Mouse (Mus musculus) limb, embryonic 14.5 days (tissue): ENCODE results near the gene Rnf168. TPM values are rescaled to one million over a fixed set of nuclear protein-coding genes. Genes with fewer than 3 reads are reported as not detected.
A peak's percentile ranks its signal among the peaks of the same experiment; 100 is the strongest.

Experiments
- ATAC-seq: fragments of 200-750 bp; cut with Nextera tagmentation; 2 replicates; pipeline ENCODE4 v1.8.0; 2017; ENCODE audit warnings: low read depth, moderate number of reproducible peaks, moderate TSS enrichment; ENCODE audit not compliant: low FRiP score
- DNase-seq: peaks from one replicate; pipeline ENCODE4 v3.0.0-alpha.2; 2015; ENCODE audit warnings: low spot score
- H3K27ac ChIP-seq: fragments of 300-500 bp; sonication (generic); replicated peaks from 2 replicates; pipeline ENCODE4 v1.5.1; 2014; ENCODE audit warnings: low read depth, mild to moderate bottlenecking, low read length, moderate library complexity, mixed read lengths
- H3K27me3 ChIP-seq: fragments of 300-500 bp; sonication (generic); 2 replicates; pipeline ENCODE4 v1.6.1; 2014; ENCODE audit warnings: low read length, mixed read lengths; ENCODE audit not compliant: control insufficient read depth, insufficient read depth
- H3K36me3 ChIP-seq: fragments of 300-500 bp; sonication (generic); 2 replicates; pipeline ENCODE4 v1.6.1; 2014; ENCODE audit warnings: mild to moderate bottlenecking, low read length, moderate library complexity, mixed read lengths; ENCODE audit not compliant: control insufficient read depth, insufficient read depth
- H3K4me1 ChIP-seq: fragments of 300-500 bp; sonication (generic); 2 replicates; pipeline ENCODE4 v1.6.1; 2014; ENCODE audit warnings: antibody characterized with exemption, low read length, mixed read lengths; ENCODE audit not compliant: control insufficient read depth, insufficient read depth
- H3K4me2 ChIP-seq: fragments of 300-500 bp; sonication (generic); replicated peaks from 2 replicates; pipeline ENCODE4 v1.6.1; 2014; ENCODE audit warnings: low read depth, mild to moderate bottlenecking, low read length, moderate library complexity; ENCODE audit not compliant: severe bottlenecking
- H3K4me3 ChIP-seq: fragments of 300-500 bp; sonication (generic); replicated peaks from 2 replicates; pipeline ENCODE4 v1.5.1; 2014; ENCODE audit warnings: low read length
- H3K9ac ChIP-seq: fragments of 300-500 bp; sonication (generic); 2 replicates; pipeline ENCODE4 v1.6.1; 2014; ENCODE audit warnings: mild to moderate bottlenecking, low read depth, low read length, moderate library complexity; ENCODE audit not compliant: severe bottlenecking
- H3K9me3 ChIP-seq: fragments of 300-500 bp; sonication (generic); 2 replicates; pipeline ENCODE4 v1.6.1; 2016; ENCODE audit warnings: low read length; ENCODE audit not compliant: control insufficient read depth
- POLR2A ChIP-seq: fragments of 200-500 bp; IDR thresholded peaks from 2 replicates; pipeline ENCODE4 v1.8.0; 2012; ENCODE audit warnings: inconsistent platforms, mild to moderate bottlenecking, moderate library complexity, borderline replicate concordance; ENCODE audit not compliant: insufficient read depth, insufficient read length; ENCODE audit errors: extremely low read depth
- WGBS: fragments of 180-500 bp; shearing (Covaris S2); extraction: QIAGEN DNeasy Blood & Tissue Kit; methylation state at CpG from one replicate; pipeline ENCODE4 v1.1.7; 2014; 5-methylcytosine and 5-hydroxymethylcytosine counted together
- polyA plus RNA-seq, 2 experiments: library from polyadenylated mRNA; depleted of rRNA in 1 of 2; stranded (reverse) in 1 of 2; unstranded in 1 of 2; fragments of >200 nt; fragmentation: Nextera tagmentation in 1 of 2; extraction: Ambion mirVana in 1 of 2; gene quantifications; 2 replicates each; pipeline versions ENCODE4 v1.2.1 to v1.2.3; 2012 to 2014

Rnf168 gene
- polyA plus RNA-seq, 2 experiments: 14.1 to 28.5 TPM

DNA sequence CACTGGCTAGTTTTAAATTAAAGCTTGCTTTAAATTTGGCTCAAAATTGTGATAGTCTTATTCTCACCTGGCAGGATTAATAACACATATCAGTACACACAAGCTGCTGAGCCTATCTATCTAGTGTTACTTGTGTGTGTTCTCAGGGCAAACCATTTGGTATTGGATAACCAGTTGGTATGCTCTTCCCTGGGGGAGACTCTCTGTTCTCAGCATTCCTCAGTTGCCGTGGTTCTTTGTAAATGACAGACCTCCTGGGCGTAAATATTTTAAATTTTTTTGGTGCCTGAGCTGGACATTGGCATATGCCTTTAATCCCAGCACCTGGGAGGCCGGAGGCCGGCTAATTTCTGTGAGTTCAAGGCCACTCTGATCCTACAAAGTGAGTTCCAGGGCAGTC, 35.6 kb downstream of the Rnf168 start:
- Histone ChIP-seq H3K9ac (no peak overlapping the region), H3K4me1 (no peaks in the 10 kb centered on the region), H3K4me3 (no peak overlapping the region), H3K9me3 (no peaks in the 10 kb centered on the region), H3K27me3 (no peaks in the 10 kb centered on the region), H3K4me2 (no peak overlapping the region), H3K36me3 (no peaks in the 10 kb centered on the region), H3K27ac (no peak overlapping the region)
- no peak for TF ChIP-seq POLR2A
- DNase-seq (no peak), ATAC-seq (no peak)
- WGBS: 46% methylated on average over 4 of the region's 4 CpGs

DNA sequence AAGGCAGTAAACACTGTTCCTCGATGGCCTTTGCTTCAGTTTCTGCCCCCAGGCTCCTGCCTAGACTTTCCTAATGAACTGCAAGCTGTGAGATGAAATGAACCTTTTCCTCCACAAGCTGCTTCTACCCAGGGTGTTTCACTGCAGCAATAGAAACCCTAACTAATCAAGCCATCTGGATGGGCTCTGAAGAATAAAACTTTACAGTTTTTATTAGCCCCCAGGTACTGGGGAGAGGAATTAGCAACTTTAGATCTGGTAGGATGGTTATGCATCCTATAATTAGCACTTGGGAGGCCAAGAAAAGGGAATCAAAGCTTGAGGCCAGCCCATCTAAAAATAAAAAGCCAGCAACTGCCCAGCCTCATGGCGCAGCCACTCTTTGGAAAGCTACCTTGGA, 39.3 kb downstream of the Rnf168 start:
- no peak for ATAC-seq
- Histone ChIP-seq H3K4me2 (no peak overlapping the region), H3K27ac (no peak overlapping the region), H3K4me1 (no peaks in the 10 kb centered on the region), H3K36me3 (no peaks in the 10 kb centered on the region), H3K9ac (no peak overlapping the region), H3K4me3 (no peak overlapping the region), H3K27me3 (no peaks in the 10 kb centered on the region), H3K9me3 (no peaks in the 10 kb centered on the region)
- no peak for DNase-seq
- WGBS: 12% methylated on average over 2 of the region's 2 CpGs
- TF ChIP-seq POLR2A: no peak

DNA sequence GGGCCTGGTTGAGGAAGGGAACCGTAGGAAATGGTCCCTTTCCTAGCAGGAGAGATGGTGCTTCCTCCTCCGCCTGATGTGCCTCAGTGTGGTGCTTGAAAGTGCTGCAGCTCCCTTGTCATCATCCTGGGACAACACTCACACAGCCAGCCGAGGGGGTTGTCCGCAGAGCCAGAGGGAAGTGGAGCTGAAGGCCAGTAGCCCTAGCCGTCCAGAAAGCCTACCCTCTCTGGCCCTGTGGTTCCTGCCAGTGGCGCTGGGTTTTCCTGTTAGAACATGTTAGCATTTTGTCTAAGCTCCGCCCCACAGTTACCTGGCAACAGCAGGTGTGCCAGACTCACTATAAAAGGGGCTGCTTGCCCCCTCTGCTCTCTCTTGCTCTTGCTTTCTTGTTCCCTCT, 46.7 kb downstream of the Rnf168 start:
- H3K4me2 ChIP-seq: no peak overlapping the region
- H3K9ac ChIP-seq: no peak overlapping the region
- H3K36me3 ChIP-seq: no peaks in the 10 kb centered on the region
- no peak for ATAC-seq
- no peak overlapping the region for H3K4me3 ChIP-seq
- no peaks in the 10 kb centered on the region for H3K4me1 ChIP-seq
- H3K27ac ChIP-seq: no peak overlapping the region
- TF ChIP-seq POLR2A: no peak
- H3K9me3 ChIP-seq: no peaks in the 10 kb centered on the region
- no peak for DNase-seq
- H3K27me3 ChIP-seq: no peaks in the 10 kb centered on the region
- WGBS: 27% methylated on average over 7 of the region's 7 CpGs

DNA sequence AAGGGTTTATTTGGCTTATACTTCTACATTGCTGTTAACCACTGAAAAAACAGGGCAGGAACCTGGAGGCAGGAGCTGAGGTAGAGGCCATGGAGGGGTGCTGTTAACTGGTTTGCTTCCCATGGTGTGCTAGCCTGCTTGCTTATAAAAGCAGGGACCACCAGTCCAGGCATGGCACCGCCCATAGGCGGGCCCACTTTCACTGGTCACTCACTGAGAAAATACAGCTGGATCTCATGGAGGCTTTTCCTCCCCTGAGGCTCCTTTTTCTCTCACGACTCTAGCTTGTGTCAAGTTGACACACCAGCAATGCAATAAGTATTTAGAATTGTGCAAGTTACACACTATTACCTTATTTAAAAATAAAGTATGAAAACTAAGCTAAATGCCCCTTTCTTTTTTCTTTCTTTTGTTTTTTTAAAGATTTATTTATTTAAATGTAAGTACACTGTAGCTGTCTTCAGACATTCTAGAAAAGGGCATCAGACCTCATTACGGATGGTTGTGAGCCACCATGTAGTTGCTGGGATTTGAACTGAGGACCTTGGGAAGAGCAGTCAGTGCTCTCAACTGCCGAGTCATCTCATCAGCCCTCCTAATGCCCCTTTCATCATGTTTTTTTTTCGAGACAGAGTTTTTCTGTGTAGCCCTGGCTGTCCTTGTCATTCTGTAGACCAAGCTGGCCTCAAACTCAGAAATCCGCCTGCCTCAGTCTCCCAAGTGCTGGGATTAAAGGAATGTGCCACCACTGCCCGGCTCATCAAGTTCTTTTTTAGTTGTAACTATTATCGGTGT, 53.8 kb downstream of the Rnf168 start:
- Histone ChIP-seq H3K27ac (0 out of 2 replicates have a peak overlapping the region, but pooled peaks have one; percentile 30), H3K36me3 (no peaks in the 10 kb centered on the region), H3K27me3 (no peaks in the 10 kb centered on the region), H3K4me2 (peak overlapping the region; percentile 42), H3K4me1 (peaks cover 6% of the 10 kb centered on the region; the same call in 1 of the 2 replicates), H3K9me3 (no peaks in the 10 kb centered on the region), H3K4me3 (peak overlapping the region; percentile 99), H3K9ac (peak overlapping the region; percentile 97)
- no peak for TF ChIP-seq POLR2A
- WGBS: 55% methylated on average over 9 of the region's 9 CpGs
- no peak for ATAC-seq
- DNase-seq: no peak

DNA sequence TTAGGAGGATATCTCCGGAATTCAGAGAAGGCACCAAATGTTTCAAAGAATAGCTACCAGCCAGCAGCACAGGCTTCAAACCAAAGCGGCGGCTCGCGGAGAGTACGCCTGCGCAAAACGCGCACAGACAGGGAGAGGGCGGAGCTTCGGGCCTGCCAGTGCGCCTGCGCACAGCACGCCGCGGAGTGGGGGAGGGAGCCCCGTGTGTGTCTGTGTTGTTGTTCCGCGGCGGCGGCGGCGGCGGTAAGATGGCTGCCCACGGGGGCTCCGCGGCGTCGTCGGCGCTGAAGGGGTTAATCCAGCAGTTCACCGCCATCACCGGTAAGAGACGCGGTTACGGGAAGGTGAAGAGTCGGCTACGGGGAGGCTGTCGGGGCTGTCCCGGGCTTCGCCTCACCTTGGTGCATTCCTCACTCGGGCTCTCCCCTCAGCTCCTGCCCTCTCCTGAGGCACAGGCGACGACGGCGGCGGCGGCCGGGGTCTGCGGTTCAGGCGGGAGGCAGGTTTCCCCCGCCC, 54.8 kb downstream of the Rnf168 start, which contains the start of gene Ubxn7:
Gene Ubxn7 (plus strand): TSS at position 218 of the 516 bp plus-strand sequence.
- Histone ChIP-seq H3K9ac (peak within 1 kb of the TSS; percentile 97), H3K27ac (peak within 1 kb of the TSS; percentile 95), H3K4me3 (peak within 1 kb of the TSS; percentile 99), H3K27me3 (no peaks in the 10 kb centered on the region), H3K4me2 (peak within 1 kb of the TSS; percentile 42), H3K36me3 (no peaks in the 10 kb centered on the region), H3K9me3 (no peaks in the 10 kb centered on the region), H3K4me1 (peaks cover 6% of the 10 kb centered on the region; the same call in 1 of the 2 replicates)
- peak; percentile 97 for ATAC-seq
- WGBS: 2% methylated on average over 30 of the region's 52 CpGs
- TF ChIP-seq POLR2A: 0 out of 2 replicates have a peak, but pooled peaks have one; percentile 65
- peak; percentile 95 for DNase-seq
